Mouse (Mus musculus): ENCODE data around the gene Use1.
A peak's percentile ranks its signal among the peaks of the same experiment; 100 is the strongest.
"Not testable (repeated sequence)": the region's sequence is repeated elsewhere in the genome, so short reads cannot be mapped to it uniquely, and the experiment has no call there.

Gene Use1

GRCm38 (mm10) chr8:71366771-71367528, at the start of gene Use1:
TSS of gene Use1 (plus strand) at chr8:71366848.
- peak; percentile 91 to 92 for DNase-seq (ENCODE audit: low spot score in 2 of 2)

DNA sequence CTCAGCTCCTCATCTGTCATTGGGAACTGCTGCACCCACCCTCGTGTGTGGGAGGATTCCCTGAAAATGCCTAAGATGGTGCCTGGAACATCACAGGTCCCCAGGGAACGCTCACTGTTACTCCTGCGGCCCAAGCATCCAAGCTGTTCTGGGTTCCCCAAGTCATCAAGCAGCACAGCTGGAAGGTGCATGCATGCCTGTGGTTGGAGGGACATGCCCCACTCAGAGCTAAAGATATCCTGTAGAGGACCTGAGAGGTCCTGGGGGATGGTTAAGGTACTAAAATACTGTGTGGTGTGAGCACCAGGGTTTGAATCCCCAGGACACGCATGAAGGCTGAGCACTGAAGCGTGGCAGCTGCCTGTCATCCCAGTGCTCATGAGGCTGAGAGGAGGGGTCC, 48.0 kb upstream of the Use1 start:
- DNase-seq (ENCODE audit: low spot score in 2 of 2): not testable (repeated sequence)

DNA sequence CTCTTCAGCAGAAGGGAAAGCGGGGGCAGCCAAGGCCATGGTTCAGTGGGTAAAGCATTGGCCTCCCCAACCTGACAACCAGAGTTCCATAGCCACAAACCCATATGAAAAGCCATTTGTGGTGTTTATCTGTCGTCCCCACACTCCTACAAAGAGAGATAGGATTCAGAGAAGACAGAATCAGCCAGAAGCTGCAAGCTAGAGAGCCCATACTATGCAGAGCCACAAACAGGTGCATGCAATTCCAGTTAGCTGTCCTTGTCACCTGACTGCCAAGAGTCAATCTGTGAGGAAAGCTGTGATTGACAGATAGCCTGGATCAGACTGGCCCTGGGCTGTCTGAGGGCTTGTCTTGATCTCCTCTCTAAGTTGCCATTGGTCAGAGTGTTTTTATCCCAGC, 46.9 kb upstream of the Use1 start:
- DNase-seq (ENCODE audit: low spot score in 2 of 2): not testable (repeated sequence)

- DNase-seq (ENCODE audit: low spot score in 2 of 2): no peak
Observed at GRCm38 (mm10) chr8:71322939-71323338, 43.7 kb upstream of the Use1 start.

- peak; percentile 12 to 24 for DNase-seq (ENCODE audit: low spot score in 2 of 2)
Observed at GRCm38 (mm10) chr8:71324848-71325247, 41.8 kb upstream of the Use1 start.

DNA sequence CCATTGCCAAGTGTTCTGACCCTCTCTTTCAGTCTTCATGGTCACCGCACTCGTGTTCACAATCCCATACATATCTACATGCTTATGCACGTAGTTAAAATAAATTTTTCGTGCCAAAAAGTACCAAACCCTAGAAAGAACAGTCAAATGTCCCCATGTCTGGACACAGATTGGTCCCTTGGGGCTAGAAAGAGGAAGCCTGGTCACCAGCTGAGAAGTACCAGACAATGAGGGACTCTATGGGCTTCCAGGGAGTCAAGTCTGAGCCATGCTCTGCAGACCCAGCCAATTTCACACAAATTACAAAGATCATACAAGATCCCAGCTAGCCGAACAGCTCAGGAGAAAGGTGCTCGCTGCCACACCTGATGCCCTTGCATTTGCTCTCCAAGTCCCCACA, 28.8 kb upstream of the Use1 start:
- not testable (repeated sequence) for DNase-seq (ENCODE audit: low spot score in 2 of 2)

- peak in 1 of 2 experiments; percentile 31 for DNase-seq (ENCODE audit: low spot score in 2 of 2)
Observed at GRCm38 (mm10) chr8:71340625-71341024, 26.0 kb upstream of the Use1 start.

DNA sequence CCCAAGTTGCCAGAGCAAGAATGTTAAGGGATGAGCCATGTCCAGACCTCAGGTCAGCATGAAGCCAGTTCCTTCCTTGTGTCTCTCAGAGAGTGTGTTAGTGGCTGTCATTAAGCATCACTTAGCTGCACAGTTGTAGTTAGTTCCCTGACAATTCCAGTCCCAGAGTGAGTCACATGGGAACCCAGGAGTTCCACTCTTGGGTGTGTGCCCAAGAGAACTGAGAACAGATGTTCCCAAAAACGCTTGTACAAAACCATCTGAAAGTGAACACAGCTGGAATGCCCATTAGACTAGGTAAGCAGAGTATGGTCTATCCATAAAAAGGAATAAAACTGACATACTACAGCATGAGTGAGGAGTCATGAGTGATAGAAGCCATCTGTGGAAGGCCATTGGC, 20.1 kb upstream of the Use1 start:
- no peak for DNase-seq (ENCODE audit: low spot score in 2 of 2)

GRCm38 (mm10) chr8:71351117-71351516, 15.5 kb upstream of the Use1 start:
- no peak for DNase-seq (ENCODE audit: low spot score in 2 of 2)

DNA sequence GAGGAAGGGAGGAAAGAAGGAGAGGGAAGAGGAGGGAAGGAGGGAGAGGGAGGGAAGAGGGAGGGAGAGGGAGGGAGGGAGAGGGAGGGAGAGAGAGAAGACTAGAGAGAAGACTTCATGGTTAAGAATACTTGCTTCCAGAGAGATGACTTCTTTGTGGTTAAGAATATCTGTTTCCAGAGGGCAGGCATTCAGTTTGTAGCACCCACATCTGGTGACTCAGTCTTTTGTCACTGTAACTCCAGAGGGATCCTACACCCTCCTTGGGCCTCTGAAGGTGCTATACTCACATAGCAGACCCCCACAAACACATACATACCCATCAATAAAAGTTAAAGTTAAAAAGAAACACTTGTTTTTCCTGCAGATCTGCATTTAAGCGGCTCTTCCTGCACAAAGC, 15.1 kb upstream of the Use1 start:
- DNase-seq (ENCODE audit: low spot score in 2 of 2): no peak

- DNase-seq (ENCODE audit: low spot score in 2 of 2): no peak
Observed at GRCm38 (mm10) chr8:71358026-71358425, 8.6 kb upstream of the Use1 start.

- no peak for DNase-seq (ENCODE audit: low spot score in 2 of 2)
Observed at GRCm38 (mm10) chr8:71367529-71368176, 1.0 kb downstream of the Use1 start.

DNA sequence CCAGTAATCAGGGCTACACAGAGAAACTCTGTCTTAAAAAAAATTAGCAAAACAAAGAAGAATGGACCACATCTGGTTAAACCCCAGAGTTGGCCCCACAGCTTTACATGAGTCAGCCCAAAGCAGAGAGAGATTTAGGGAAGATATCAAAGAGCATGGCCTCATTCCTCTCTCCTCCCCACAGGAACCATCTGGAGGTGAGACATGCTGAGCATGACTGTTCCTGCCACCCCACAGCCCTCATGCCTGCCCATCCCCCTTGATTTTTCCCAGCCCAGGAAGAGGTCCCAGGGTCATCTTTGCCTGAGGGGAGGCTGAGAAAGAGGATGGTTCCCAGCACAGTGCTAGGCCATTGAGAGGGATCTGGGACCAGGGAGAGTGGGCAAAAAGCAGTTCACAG, 1.7 kb downstream of the Use1 start:
- no peak for DNase-seq (ENCODE audit: low spot score in 2 of 2)

- no peak for DNase-seq (ENCODE audit: low spot score in 2 of 2)
Observed at GRCm38 (mm10) chr8:71369040-71369718, 2.5 kb downstream of the Use1 start.

- DNase-seq (ENCODE audit: low spot score in 2 of 2): no peak
Observed at GRCm38 (mm10) chr8:71370711-71371235, 4.1 kb downstream of the Use1 start.

- peak; percentile 99 for DNase-seq (ENCODE audit: low spot score in 2 of 2)
Observed at GRCm38 (mm10) chr8:71371236-71371848, 4.7 kb downstream of the Use1 start, which contains the start of gene Ocel1. TSS of gene Ocel1 (plus strand) at chr8:71371298.

- DNase-seq (ENCODE audit: low spot score in 2 of 2): no peak
Observed at GRCm38 (mm10) chr8:71372427-71372826, 5.8 kb downstream of the Use1 start.

- DNase-seq (ENCODE audit: low spot score in 2 of 2): no peak
Observed at GRCm38 (mm10) chr8:71373000-71373399, 6.4 kb downstream of the Use1 start.

- DNase-seq (ENCODE audit: low spot score in 2 of 2): peak; percentile 26 to 29
Observed at GRCm38 (mm10) chr8:71374616-71375206, 8.1 kb downstream of the Use1 start.

- peak; percentile 63 to 69 for DNase-seq (ENCODE audit: low spot score in 2 of 2)
Observed at GRCm38 (mm10) chr8:71375581-71376422, 9.2 kb downstream of the Use1 start.
